Comparison of ENCODE assay signal across 19 mouse cellular contexts in genomic region chr9:108591462-108591861, GRCm38 (mm10). TPM values are rescaled to one million over a fixed set of nuclear protein-coding genes. Genes with fewer than 3 reads are reported as not detected.
DNase-seq lines count a peak whose midpoint lies in the region.
"Had no signal": no experiment of that assay in that cellular context is flagged by ENCODE, and none has a peak within 500 bp of the region (broad histone marks: within the 10 kb centered on the region; RNA-seq: fewer than 3 reads in every experiment).

No protein-coding gene starts in this region.

- DNase-seq in cerebellum, postnatal 14 days, result peak; percentile 74 to 77
- no peak for DNase-seq in cerebellum, adult 11-12 months
- peak; percentile 19 for DNase-seq in layer of hippocampus, adult 11-12 months (ENCODE audit: low spot score)
- no peak for DNase-seq in layer of hippocampus, adult 8-10 months (ENCODE audit: low spot score in 2 of 2)
- peak; percentile 56 for DNase-seq in brain, adult 2 months (ENCODE audit: low read depth, low spot score)
- peak; percentile 49 to 76 for DNase-seq in cerebellum, postnatal 25 days
- DNase-seq in embryo, embryonic 10 days (ENCODE audit: low spot score), result no peak
- DNase-seq: adrenal gland, adult 2 months; B cell, adult 2 months; gastrocnemius, postnatal 25 days; heart, adult 18-20 months; heart, postnatal 4 days; kidney, adult 11 months; kidney, postnatal 14 days; liver, postnatal 0 days; lung, postnatal 4 days; right cerebral cortex, postnatal 4 days; thymus, adult 18-20 months; thymus, postnatal 25 days had no signal

RNA-seq across cellular contexts. Expression of gene P4htm, which starts 6.0 kb away (rescaled TPM):
- 10 to 100 TPM; 92.9 to 99.1 (median 97.8) TPM for total RNA-seq in layer of hippocampus, adult 8-10 months (2022)

RNA-seq across cellular contexts. Expression of gene Wdr6, which starts 12.9 kb away (rescaled TPM):
- 100 to 1,000 TPM; 123 to 146 (median 129) TPM for total RNA-seq in layer of hippocampus, adult 8-10 months (2022)

RNA-seq across cellular contexts. Expression of gene Dalrd3, which starts 21.8 kb away (rescaled TPM):
- 100 to 1,000 TPM in 1 of 4 experiments, 10 to 100 TPM in 3; 89.4 to 104 (median 95.7) TPM for total RNA-seq in layer of hippocampus, adult 8-10 months (2022)

RNA-seq across cellular contexts. Expression of gene Ndufaf3, which starts 24.2 kb away (rescaled TPM):
- total RNA-seq in layer of hippocampus, adult 8-10 months (2022), result 10 to 100 TPM; 63.7 to 73.3 (median 70.0) TPM

RNA-seq across cellular contexts. Expression of gene Impdh2, which starts 31.4 kb away (rescaled TPM):
- total RNA-seq in layer of hippocampus, adult 8-10 months (2022), result 10 to 100 TPM; 53.1 to 59.5 (median 58.0) TPM

Comparison
In these comparisons a context has a peak if more than half of its experiments do, and no peak if none do; other contexts are left out.
1. DNase-seq: peak in cerebellum, postnatal 14 days (2 of 2), layer of hippocampus, adult 11-12 months (single experiment), brain, adult 2 months (single experiment) and cerebellum, postnatal 25 days (2 of 2); none in cerebellum, adult 11-12 months (single experiment), layer of hippocampus, adult 8-10 months (0 of 2) and embryo, embryonic 10 days (single experiment).